Mouse (Mus musculus) left cerebral cortex, postnatal 4 days (tissue): ENCODE data around the gene Gm5788. TPM values are rescaled to one million over a fixed set of nuclear protein-coding genes. Genes with fewer than 3 reads are reported as not detected.
"Not testable (repeated sequence)": the region's sequence is repeated elsewhere in the genome, so short reads cannot be mapped to it uniquely, and the experiment has no call there.

Source experiments
- DNase-seq: peaks from one replicate; pipeline ENCODE4 v3.0.0-alpha.2; 2022
- intact Hi-C: fragments of 180-260 bp; cut with DNase I; formaldehyde crosslinking; loops from one replicate; pipeline ENCODE4 v1.15.1; 2025
- total RNA-seq, 2 experiments: library from RNA; stranded (reverse); gene quantifications; 2 replicates each; pipeline ENCODE4 v1.2.3; 2021

Gm5788 gene
- not detected for total RNA-seq

GRCm38 (mm10) chr12:87494421-87494820 lies at the start of gene Gm5788:
TSS of gene Gm5788 (plus strand) at chr12:87494721.
- intact Hi-C loops, DNase-seq: not testable (repeated sequence)

- DNase-seq = no peak
- intact Hi-C loops = no loop called here
These were observed 45.1 kb upstream of the Gm5788 start for GRCm38 (mm10) chr12:87449456-87449855.

GRCm38 (mm10) chr12:87464678-87465297 lies 29.7 kb upstream of the Gm5788 start:
- intact Hi-C loops = no loop called here
- DNase-seq = no peak

GRCm38 (mm10) chr12:87470263-87471136 lies 24.0 kb upstream of the Gm5788 start:
- intact Hi-C loops = no loop called here
- DNase-seq = no peak

- intact Hi-C loops = no loop called here
- DNase-seq = no peak
These were observed 23.0 kb upstream of the Gm5788 start for GRCm38 (mm10) chr12:87471421-87471963.

- intact Hi-C loops = no loop called here
- DNase-seq = peak; percentile 95
These were observed 22.3 kb upstream of the Gm5788 start, which contains the start of gene Snw1 for GRCm38 (mm10) chr12:87471964-87472786. TSS of gene Snw1 (minus strand) at chr12:87472274.

- DNase-seq = no peak
- intact Hi-C loops = no loop called here
These were observed 19.8 kb upstream of the Gm5788 start for GRCm38 (mm10) chr12:87474756-87475155.

GRCm38 (mm10) chr12:87482482-87482881 lies 12.0 kb upstream of the Gm5788 start:
- intact Hi-C loops, DNase-seq: not testable (repeated sequence)

- DNase-seq, intact Hi-C loops: not testable (repeated sequence)
These were observed 5.8 kb upstream of the Gm5788 start for GRCm38 (mm10) chr12:87488683-87489082.

GRCm38 (mm10) chr12:87514016-87514415 lies 19.5 kb downstream of the Gm5788 start, which contains the start of gene Gm8300:
TSS of gene Gm8300 (plus strand) at chr12:87514316.
- DNase-seq, intact Hi-C loops: not testable (repeated sequence)

- DNase-seq, intact Hi-C loops: not testable (repeated sequence)
These were observed 25.1 kb downstream of the Gm5788 start for GRCm38 (mm10) chr12:87519616-87520015.

- DNase-seq = no peak
- intact Hi-C loops = no loop called here
These were observed 49.4 kb downstream of the Gm5788 start for GRCm38 (mm10) chr12:87543927-87544326.

Other genes with a start within 250 kb of the Gm5788 start
- 10 to 100 TPM; 60.5 to 62.8 TPM for gene Vipas39, start 228.5 kb upstream of the Gm5788 start, total RNA-seq
- gene Ahsa1, start 228.2 kb upstream of the Gm5788 start, total RNA-seq = 100 to 1,000 TPM; 151 to 156 TPM
- gene Ism2, start 195.0 kb upstream of the Gm5788 start, total RNA-seq = 1 to 10 TPM in 1 of 2 experiments, under 1 TPM in 1; 0.68 to 1.4 TPM
- gene Sptlc2, start 106.4 kb upstream of the Gm5788 start, total RNA-seq = 10 to 100 TPM; 73.4 to 81.9 TPM
- 100 to 1,000 TPM in 1 of 2 experiments, 10 to 100 TPM in 1; 96.3 to 101 TPM for gene Slirp, start 50.8 kb upstream of the Gm5788 start, total RNA-seq
- 10 to 100 TPM; 25.8 to 28.4 TPM for gene Alkbh1, start 50.7 kb upstream of the Gm5788 start, total RNA-seq
- 10 to 100 TPM; 53.1 to 53.3 TPM for gene Snw1, start 22.4 kb upstream of the Gm5788 start, total RNA-seq
- not detected for gene Gm8300, start 19.6 kb downstream of the Gm5788 start, total RNA-seq
- not detected for gene Oog1, start 108.0 kb downstream of the Gm5788 start, total RNA-seq
- gene Gm4027, start 124.1 kb downstream of the Gm5788 start, total RNA-seq = not detected
- not detected for gene Gm16381, start 149.9 kb downstream of the Gm5788 start, total RNA-seq